Mouse (Mus musculus): Measurements from ENCODE around the gene Cdcp1. TPM values are rescaled to one million over a fixed set of nuclear protein-coding genes. Genes with fewer than 3 reads are reported as not detected.

Cdcp1 gene
- polyA plus RNA-seq, 1 experiment from 2014 or later = 14.1 TPM

- H3K36me3 ChIP-seq = no peaks in the 10 kb centered on the region
- H3K9ac ChIP-seq = no peak overlapping the region
- H3K27ac ChIP-seq (replicated peaks) = no peak overlapping the region
- H3K4me1 ChIP-seq = peaks cover 19% of the 10 kb centered on the region
- H3K4me3 ChIP-seq (replicated peaks) = no peak overlapping the region
- H3K9me3 ChIP-seq (replicated peaks) = no peaks in the 10 kb centered on the region
- no peaks in the 10 kb centered on the region for H3K27me3 ChIP-seq
- WGBS = 92% methylated on average over 5 of the region's 5 CpGs
- no peak overlapping the region for H3K4me2 ChIP-seq (replicated peaks)
- ATAC-seq (ENCODE audit: insufficient number of reproducible peaks, low FRiP score, low TSS enrichment, low read depth) = no peak
Observed at GRCm38 (mm10) chr9:123240271-123240670, 24.4 kb upstream of the Cdcp1 start.

GRCm38 (mm10) chr9:123239651-123240050 lies 23.8 kb upstream of the Cdcp1 start:
- no peak overlapping the region for H3K4me2 ChIP-seq (replicated peaks)
- H3K27ac ChIP-seq (replicated peaks) = no peak overlapping the region
- H3K36me3 ChIP-seq = no peaks in the 10 kb centered on the region
- no peak for ATAC-seq (ENCODE audit: insufficient number of reproducible peaks, low FRiP score, low TSS enrichment, low read depth)
- 62% methylated on average over 2 of the region's 2 CpGs for WGBS
- no peaks in the 10 kb centered on the region for H3K9me3 ChIP-seq (replicated peaks)
- peaks cover 19% of the 10 kb centered on the region for H3K4me1 ChIP-seq
- H3K4me3 ChIP-seq (replicated peaks) = no peak overlapping the region
- H3K27me3 ChIP-seq = no peaks in the 10 kb centered on the region
- no peak overlapping the region for H3K9ac ChIP-seq

- peaks cover 19% of the 10 kb centered on the region for H3K4me1 ChIP-seq
- H3K4me3 ChIP-seq (replicated peaks) = no peak overlapping the region
- WGBS = 29% methylated on average over 4 of the region's 4 CpGs
- H3K36me3 ChIP-seq = no peaks in the 10 kb centered on the region
- peak overlapping the region; percentile 83 for H3K27ac ChIP-seq (replicated peaks)
- ATAC-seq (ENCODE audit: insufficient number of reproducible peaks, low FRiP score, low TSS enrichment, low read depth) = peak; percentile 47
- H3K9ac ChIP-seq = no peak overlapping the region
- no peaks in the 10 kb centered on the region for H3K9me3 ChIP-seq (replicated peaks)
- no peak overlapping the region for H3K4me2 ChIP-seq (replicated peaks)
- no peaks in the 10 kb centered on the region for H3K27me3 ChIP-seq
Observed at GRCm38 (mm10) chr9:123238256-123239045, 22.6 kb upstream of the Cdcp1 start.

GRCm38 (mm10) chr9:123237739-123238138 lies 21.9 kb upstream of the Cdcp1 start:
- H3K9ac ChIP-seq = no peak overlapping the region
- peak; percentile 76 for ATAC-seq (ENCODE audit: insufficient number of reproducible peaks, low FRiP score, low TSS enrichment, low read depth)
- H3K27ac ChIP-seq (replicated peaks) = peak overlapping the region; percentile 68
- no peak overlapping the region for H3K4me2 ChIP-seq (replicated peaks)
- no peaks in the 10 kb centered on the region for H3K27me3 ChIP-seq
- H3K36me3 ChIP-seq = no peaks in the 10 kb centered on the region
- H3K9me3 ChIP-seq (replicated peaks) = no peaks in the 10 kb centered on the region
- H3K4me3 ChIP-seq (replicated peaks) = no peak overlapping the region
- 22% methylated on average over 2 of the region's 2 CpGs for WGBS
- H3K4me1 ChIP-seq = peaks cover 19% of the 10 kb centered on the region

GRCm38 (mm10) chr9:123235621-123236020 lies 19.8 kb upstream of the Cdcp1 start:
- H3K4me3 ChIP-seq (replicated peaks) = no peak overlapping the region
- H3K4me2 ChIP-seq (replicated peaks) = no peak overlapping the region
- no peak overlapping the region for H3K9ac ChIP-seq
- H3K4me1 ChIP-seq = peaks cover 19% of the 10 kb centered on the region
- 14% methylated on average over 3 of the region's 3 CpGs for WGBS
- H3K9me3 ChIP-seq (replicated peaks) = no peaks in the 10 kb centered on the region
- H3K27me3 ChIP-seq = no peaks in the 10 kb centered on the region
- ATAC-seq (ENCODE audit: insufficient number of reproducible peaks, low FRiP score, low TSS enrichment, low read depth) = no peak
- H3K36me3 ChIP-seq = no peaks in the 10 kb centered on the region
- no peak overlapping the region for H3K27ac ChIP-seq (replicated peaks)

- H3K4me1 ChIP-seq = no peaks in the 10 kb centered on the region; the same call in 1 of the 2 replicates
- no peaks in the 10 kb centered on the region for H3K27me3 ChIP-seq
- no peak overlapping the region for H3K27ac ChIP-seq (replicated peaks)
- 53% methylated on average over 4 of the region's 4 CpGs for WGBS
- H3K4me2 ChIP-seq (replicated peaks) = no peak overlapping the region
- no peak overlapping the region for H3K9ac ChIP-seq
- H3K4me3 ChIP-seq (replicated peaks) = no peak overlapping the region
- no peaks in the 10 kb centered on the region for H3K9me3 ChIP-seq (replicated peaks)
- ATAC-seq (ENCODE audit: insufficient number of reproducible peaks, low FRiP score, low TSS enrichment, low read depth) = no peak
- no peaks in the 10 kb centered on the region for H3K36me3 ChIP-seq
Observed at GRCm38 (mm10) chr9:123229826-123230225, 14.0 kb upstream of the Cdcp1 start.

- Histone ChIP-seq H3K4me2 (replicated peaks) (no peak overlapping the region), H3K27me3 (no peaks in the 10 kb centered on the region), H3K27ac (replicated peaks) (no peak overlapping the region), H3K4me3 (replicated peaks) (no peak overlapping the region), H3K36me3 (no peaks in the 10 kb centered on the region), H3K9me3 (replicated peaks) (no peaks in the 10 kb centered on the region), H3K9ac (no peak overlapping the region), H3K4me1 (no peaks in the 10 kb centered on the region; the same call in 1 of the 2 replicates)
- ATAC-seq (ENCODE audit: insufficient number of reproducible peaks, low FRiP score, low TSS enrichment, low read depth) = no peak
Observed at GRCm38 (mm10) chr9:123228671-123229070, 12.8 kb upstream of the Cdcp1 start.

- H3K4me2 ChIP-seq (replicated peaks) = no peak overlapping the region
- no peaks in the 10 kb centered on the region for H3K36me3 ChIP-seq
- H3K4me1 ChIP-seq = no peaks in the 10 kb centered on the region; the same call in 1 of the 2 replicates
- no peak overlapping the region for H3K9ac ChIP-seq
- H3K9me3 ChIP-seq (replicated peaks) = no peaks in the 10 kb centered on the region
- H3K27ac ChIP-seq (replicated peaks) = no peak overlapping the region
- no peaks in the 10 kb centered on the region for H3K27me3 ChIP-seq
- no peak for ATAC-seq (ENCODE audit: insufficient number of reproducible peaks, low FRiP score, low TSS enrichment, low read depth)
- 77% methylated on average over 3 of the region's 3 CpGs for WGBS
- no peak overlapping the region for H3K4me3 ChIP-seq (replicated peaks)
Observed at GRCm38 (mm10) chr9:123227106-123227750, 11.4 kb upstream of the Cdcp1 start.

GRCm38 (mm10) chr9:123224863-123225431 lies 9.1 kb upstream of the Cdcp1 start:
- WGBS = 54% methylated on average over 2 of the region's 2 CpGs
- H3K27me3 ChIP-seq = no peaks in the 10 kb centered on the region

GRCm38 (mm10) chr9:123219826-123220225 lies 4.0 kb upstream of the Cdcp1 start:
- no peak for ATAC-seq (ENCODE audit: insufficient number of reproducible peaks, low FRiP score, low TSS enrichment, low read depth)
- no peaks in the 10 kb centered on the region for H3K9me3 ChIP-seq (replicated peaks)
- no peak overlapping the region for H3K9ac ChIP-seq
- no peak overlapping the region for H3K27ac ChIP-seq (replicated peaks)
- no peak overlapping the region for H3K4me2 ChIP-seq (replicated peaks)
- H3K36me3 ChIP-seq = no peaks in the 10 kb centered on the region
- peaks cover 8% of the 10 kb centered on the region for H3K27me3 ChIP-seq
- H3K4me1 ChIP-seq = peaks cover 10% of the 10 kb centered on the region; the same call in 1 of the 2 replicates
- H3K4me3 ChIP-seq (replicated peaks) = no peak overlapping the region
- WGBS = 43% methylated on average over 5 of the region's 5 CpGs

More at GRCm38 (mm10) chr9:123224863-123225431, 9.1 kb upstream of the Cdcp1 start:
- H3K27ac ChIP-seq (replicated peaks) = no peak overlapping the region
- no peaks in the 10 kb centered on the region for H3K36me3 ChIP-seq
- no peak for ATAC-seq (ENCODE audit: insufficient number of reproducible peaks, low FRiP score, low TSS enrichment, low read depth)
- no peak overlapping the region for H3K9ac ChIP-seq
- H3K4me2 ChIP-seq (replicated peaks) = no peak overlapping the region
- no peaks in the 10 kb centered on the region for H3K9me3 ChIP-seq (replicated peaks)
- no peak overlapping the region for H3K4me3 ChIP-seq (replicated peaks)
- H3K4me1 ChIP-seq = no peaks in the 10 kb centered on the region

GRCm38 (mm10) chr9:123213371-123213770 lies 2.5 kb downstream of the Cdcp1 start:
- H3K4me1 ChIP-seq = peaks cover 13% of the 10 kb centered on the region; the same call in 1 of the 2 replicates
- H3K36me3 ChIP-seq = no peaks in the 10 kb centered on the region
- ATAC-seq (ENCODE audit: insufficient number of reproducible peaks, low FRiP score, low TSS enrichment, low read depth) = no peak
- H3K27me3 ChIP-seq = peaks cover 8% of the 10 kb centered on the region
- H3K4me2 ChIP-seq (replicated peaks) = no peak overlapping the region
- no peaks in the 10 kb centered on the region for H3K9me3 ChIP-seq (replicated peaks)
- H3K4me3 ChIP-seq (replicated peaks) = no peak overlapping the region
- no peak overlapping the region for H3K9ac ChIP-seq
- 60% methylated on average over 9 of the region's 9 CpGs for WGBS
- no peak overlapping the region for H3K27ac ChIP-seq (replicated peaks)
